Mouse (Mus musculus) cerebral cortex, adult 2 months (tissue): Measurements from ENCODE around the gene Herc1.

Experiments used
- WGBS: fragments of 180-500 bp; shearing (Covaris S2); methylation state at CpG from one replicate; pipeline ENCODE4 v1.1.7; 2018; 5-methylcytosine and 5-hydroxymethylcytosine counted together

Gene Herc1

GRCm38 (mm10) chr9:66506011-66506410 lies 155.8 kb downstream of the Herc1 start:
- 36% methylated on average over 4 of the region's 4 CpGs for WGBS

- 78% methylated on average over 3 of the region's 3 CpGs for WGBS
These were observed 157.4 kb downstream of the Herc1 start for GRCm38 (mm10) chr9:66507684-66508083.

GRCm38 (mm10) chr9:66508890-66509399 lies 158.7 kb downstream of the Herc1 start:
- 66% methylated on average over 4 of the region's 4 CpGs for WGBS

- WGBS: 47% methylated on average over 7 of the region's 7 CpGs
These were observed 160.1 kb downstream of the Herc1 start for GRCm38 (mm10) chr9:66510351-66510841.

GRCm38 (mm10) chr9:66510944-66511343 lies 160.7 kb downstream of the Herc1 start:
- 4% methylated on average over 2 of the region's 2 CpGs for WGBS

- under 1% methylated on average over 78 of the region's 78 CpGs for WGBS
These were observed 161.5 kb downstream of the Herc1 start for GRCm38 (mm10) chr9:66511580-66512350.

GRCm38 (mm10) chr9:66512351-66512671 lies 162.1 kb downstream of the Herc1 start:
- under 1% methylated on average over 8 of the region's 8 CpGs for WGBS

GRCm38 (mm10) chr9:66513661-66514255 lies 163.5 kb downstream of the Herc1 start:
- 66% methylated on average over 4 of the region's 4 CpGs for WGBS

GRCm38 (mm10) chr9:66514256-66514770 lies 164.1 kb downstream of the Herc1 start, which contains the start of gene Fbxl22:
Gene Fbxl22 (minus strand): TSS chr9:66514593.
- 39% methylated on average over 17 of the region's 17 CpGs for WGBS

GRCm38 (mm10) chr9:66515115-66515514 lies 164.9 kb downstream of the Herc1 start:
- 46% methylated on average over 2 of the region's 2 CpGs for WGBS

GRCm38 (mm10) chr9:66515680-66516210 lies 165.5 kb downstream of the Herc1 start:
- WGBS: 79% methylated on average over 10 of the region's 10 CpGs

GRCm38 (mm10) chr9:66516296-66516940 lies 166.2 kb downstream of the Herc1 start:
- 71% methylated on average over 6 of the region's 6 CpGs for WGBS

GRCm38 (mm10) chr9:66517746-66518145 lies 167.5 kb downstream of the Herc1 start:
- 91% methylated on average over 10 of the region's 10 CpGs for WGBS

- 83% methylated on average over 5 of the region's 5 CpGs for WGBS
These were observed 168.0 kb downstream of the Herc1 start for GRCm38 (mm10) chr9:66518251-66518650.

- WGBS: 46% methylated on average over 5 of the region's 5 CpGs
These were observed 168.7 kb downstream of the Herc1 start for GRCm38 (mm10) chr9:66518901-66519300.

GRCm38 (mm10) chr9:66520299-66520698 lies 170.0 kb downstream of the Herc1 start:
- WGBS: 96% methylated on average over 4 of the region's 4 CpGs

GRCm38 (mm10) chr9:66521595-66521994 lies 171.3 kb downstream of the Herc1 start:
- 100% methylated on average over 3 of the region's 3 CpGs for WGBS

- WGBS: 78% methylated on average over 4 of the region's 4 CpGs
These were observed 192.5 kb downstream of the Herc1 start for GRCm38 (mm10) chr9:66542785-66543184.
